Mouse (Mus musculus): ENCODE results near the gene Sox3. TPM values are rescaled to one million over a fixed set of nuclear protein-coding genes. Genes with fewer than 3 reads are reported as not detected.

Gene Sox3
- 0.82 and 1.5 TPM in 2 replicates for polyA plus RNA-seq (2016; fragmentation: Nextera tagmentation; extraction: Ambion mirVana)

DNA sequence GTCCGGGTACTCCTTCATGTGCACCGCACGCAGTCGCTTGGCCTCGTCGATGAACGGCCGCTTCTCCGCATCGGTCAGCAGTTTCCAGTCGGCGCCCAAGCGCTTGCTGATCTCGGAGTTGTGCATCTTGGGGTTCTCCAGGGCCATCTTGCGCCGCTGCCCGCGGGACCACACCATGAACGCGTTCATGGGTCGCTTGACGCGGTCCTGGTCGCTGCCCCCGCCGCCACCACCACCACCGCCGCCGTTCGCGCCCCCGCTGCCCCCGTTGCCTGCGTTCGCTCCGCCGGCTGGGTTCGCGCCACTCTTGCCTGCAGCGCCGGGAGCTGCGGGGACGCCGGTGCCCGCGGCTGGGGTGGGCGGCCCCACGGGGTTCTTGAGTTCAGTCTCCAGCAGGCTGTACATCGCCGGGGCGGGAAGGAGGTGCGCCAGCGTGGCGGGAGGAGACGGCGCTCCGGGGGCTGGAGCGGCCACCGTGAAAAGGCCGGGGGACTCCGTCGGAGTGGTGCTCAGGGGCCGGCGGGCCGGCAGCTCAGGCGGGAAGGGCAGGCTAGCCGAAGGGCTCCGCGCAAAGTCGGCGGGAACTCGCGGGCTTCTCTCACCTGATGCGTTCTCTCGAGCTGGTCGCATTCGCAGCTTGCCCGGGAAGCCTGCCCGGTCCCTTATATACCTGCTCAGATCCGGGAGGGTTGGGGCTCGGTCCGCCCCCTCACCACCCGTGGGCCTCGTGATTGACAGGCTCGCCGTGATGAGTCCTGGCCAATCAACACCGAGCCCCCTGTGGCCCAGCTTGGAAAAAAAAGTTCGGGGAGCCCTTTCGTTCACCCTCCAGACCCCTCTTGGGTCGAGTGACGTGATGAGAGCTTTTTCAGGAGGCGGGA lies at the start of gene Sox3:
TSS of gene Sox3 (minus strand) at position 630 of the 881 bp plus-strand sequence.
- peaks cover 98% of the 10 kb centered on the region for H3K27me3 ChIP-seq (replicated peaks; ENCODE audit: low read depth, poor library complexity, severe bottlenecking)
- no peaks in the 10 kb centered on the region for H3K36me3 ChIP-seq (replicated peaks)
- H3K9me3 ChIP-seq: peaks cover 11% of the 10 kb centered on the region; the same call in 1 of the 2 replicates
- peak; percentile 68 for DNase-seq (ENCODE audit: low spot score)
- peak within 1 kb of the TSS; percentile 60 for H3K4me3 ChIP-seq
- peak within 1 kb of the TSS; percentile 77 for H3K27ac ChIP-seq (replicated peaks)
- peaks cover 9% of the 10 kb centered on the region; the same call in 1 of the 2 replicates for H3K4me1 ChIP-seq
- WGBS: 18% methylated on average over 90 of the region's 92 CpGs

DNA sequence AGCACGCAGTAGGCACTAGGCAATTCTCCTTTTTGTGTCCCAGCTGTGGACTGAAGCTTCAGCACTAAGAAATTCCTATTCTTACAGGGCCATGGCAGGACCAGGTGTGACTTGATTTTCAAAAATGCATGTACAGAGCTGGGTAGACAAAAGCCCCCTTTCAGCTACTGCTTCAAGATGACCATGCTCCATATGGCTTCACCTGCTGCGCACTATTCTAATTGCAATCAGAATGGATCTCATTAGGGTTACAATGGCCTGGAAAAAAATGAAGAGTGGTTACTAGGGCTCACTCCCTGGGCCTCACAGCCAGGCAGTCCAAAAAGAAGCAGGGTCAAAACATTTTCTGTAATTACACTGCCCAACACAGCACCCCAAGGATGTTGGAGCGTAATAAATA lies 47.0 kb upstream of the Sox3 start:
- Histone ChIP-seq H3K27ac (replicated peaks) (no peak overlapping the region), H3K27me3 (replicated peaks; ENCODE audit: low read depth, poor library complexity, severe bottlenecking) (no peaks in the 10 kb centered on the region), H3K9me3 (no peaks in the 10 kb centered on the region), H3K4me3 (no peak overlapping the region), H3K36me3 (replicated peaks) (no peaks in the 10 kb centered on the region), H3K4me1 (no peaks in the 10 kb centered on the region)
- 86% methylated on average over 3 of the region's 3 CpGs for WGBS
- no peak for DNase-seq (ENCODE audit: low spot score)

DNA sequence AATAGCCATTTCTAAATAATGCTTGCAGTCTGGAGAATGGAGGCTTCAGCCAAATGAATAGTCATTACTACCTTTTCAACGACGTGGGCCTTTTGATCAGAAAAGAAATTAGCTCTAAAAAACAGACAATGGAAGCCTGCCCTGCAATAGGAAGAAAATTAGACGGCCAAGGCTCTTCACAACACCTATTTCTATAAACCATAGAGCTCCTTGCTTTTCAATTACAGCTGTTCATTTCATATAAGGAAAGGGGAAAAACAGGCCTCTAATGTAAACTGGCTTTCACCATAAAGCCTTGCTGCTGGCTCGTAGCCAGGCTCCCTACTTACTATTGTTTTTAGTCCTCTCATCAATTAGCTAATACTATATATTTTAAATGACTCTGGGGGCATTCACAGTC lies 6.3 kb upstream of the Sox3 start:
- Histone ChIP-seq H3K9me3 (no peaks in the 10 kb centered on the region), H3K27me3 (replicated peaks; ENCODE audit: low read depth, poor library complexity, severe bottlenecking) (peaks cover 74% of the 10 kb centered on the region), H3K36me3 (replicated peaks) (no peaks in the 10 kb centered on the region), H3K4me3 (no peak overlapping the region), H3K4me1 (peaks cover 7% of the 10 kb centered on the region; the same call in 1 of the 2 replicates), H3K27ac (replicated peaks) (no peak overlapping the region)
- DNase-seq (ENCODE audit: low spot score): no peak
- WGBS: 37% methylated on average over 4 of the region's 4 CpGs

DNA sequence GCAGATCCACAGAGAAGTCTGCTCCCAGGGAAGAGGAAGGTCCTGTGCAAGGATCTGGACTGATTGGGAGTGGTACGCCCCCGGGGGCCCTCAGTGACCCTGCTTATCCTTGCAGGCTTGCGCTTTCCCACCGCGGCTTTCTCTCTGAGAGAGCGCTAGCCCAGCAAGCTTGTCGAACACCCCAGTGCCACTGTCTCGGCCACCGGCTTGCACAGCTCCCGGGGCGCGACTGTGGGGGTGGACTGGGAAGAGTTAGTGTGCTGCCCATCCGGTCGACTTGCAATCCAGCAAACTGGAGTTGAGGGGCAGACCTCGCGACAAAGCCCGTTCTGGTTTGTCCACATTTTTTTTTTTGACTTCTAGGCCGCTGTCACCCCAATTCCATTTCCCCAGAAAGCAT lies 5.4 kb upstream of the Sox3 start:
- H3K27me3 ChIP-seq (replicated peaks; ENCODE audit: low read depth, poor library complexity, severe bottlenecking): peaks cover 83% of the 10 kb centered on the region
- peak; percentile 46 for DNase-seq (ENCODE audit: low spot score)
- H3K9me3 ChIP-seq: peaks cover 5% of the 10 kb centered on the region; the same call in 1 of the 2 replicates
- H3K27ac ChIP-seq (replicated peaks): no peak overlapping the region
- peak overlapping the region; percentile 30 for H3K4me3 ChIP-seq
- no peaks in the 10 kb centered on the region for H3K36me3 ChIP-seq (replicated peaks)
- peaks cover 7% of the 10 kb centered on the region; the same call in 1 of the 2 replicates for H3K4me1 ChIP-seq
- WGBS: 21% methylated on average over 18 of the region's 18 CpGs

DNA sequence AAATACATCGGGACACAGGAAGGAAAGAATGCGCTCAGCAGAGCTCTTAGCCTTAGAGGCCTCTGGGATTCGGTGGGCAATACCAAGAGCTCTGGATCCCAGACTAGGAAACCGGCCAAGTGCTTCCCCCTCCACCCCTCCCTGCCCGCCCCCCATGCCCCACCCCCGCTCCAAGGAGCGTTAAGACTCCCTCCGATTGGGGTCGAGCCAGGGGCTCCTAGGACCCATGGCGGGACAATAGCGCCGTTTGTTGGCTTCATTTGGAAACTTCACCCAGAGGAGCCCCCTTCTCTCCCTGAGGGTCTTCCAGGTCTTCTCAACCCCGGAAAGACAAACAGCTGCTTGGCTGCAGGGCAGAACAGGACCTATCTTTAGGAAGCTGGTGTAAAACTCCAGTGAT lies 3.1 kb upstream of the Sox3 start:
- no peak overlapping the region for H3K27ac ChIP-seq (replicated peaks)

DNA sequence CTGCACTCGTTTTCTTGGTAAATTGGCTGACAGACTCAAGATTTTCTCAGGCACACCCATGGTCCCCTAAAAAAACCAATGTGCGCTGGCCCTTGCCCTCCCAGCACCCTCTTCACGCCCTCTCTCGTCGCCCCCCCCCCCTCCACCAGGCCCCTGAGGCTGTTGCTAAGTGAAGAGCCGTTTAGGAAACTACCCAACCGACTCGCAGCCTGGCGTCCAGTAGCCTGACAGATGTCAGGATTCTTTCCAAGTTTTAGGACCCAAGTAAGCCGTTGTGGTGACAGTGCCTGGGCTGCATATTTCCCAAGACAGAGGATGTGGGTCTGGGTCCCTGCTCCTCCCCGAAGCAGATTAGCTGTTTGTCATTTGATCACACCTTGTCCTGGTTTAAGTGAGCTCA lies 2.2 kb upstream of the Sox3 start:
- WGBS: 21% methylated on average over 11 of the region's 11 CpGs
- Histone ChIP-seq H3K27ac (replicated peaks) (no peak overlapping the region), H3K27me3 (replicated peaks; ENCODE audit: low read depth, poor library complexity, severe bottlenecking) (peaks cover 97% of the 10 kb centered on the region), H3K36me3 (replicated peaks) (no peaks in the 10 kb centered on the region), H3K9me3 (peaks cover 11% of the 10 kb centered on the region; the same call in 1 of the 2 replicates), H3K4me1 (peaks cover 9% of the 10 kb centered on the region; the same call in 1 of the 2 replicates), H3K4me3 (peak overlapping the region; percentile 60)
- DNase-seq (ENCODE audit: low spot score): peak; percentile 11

More for the DNA sequence above, 3.1 kb upstream of the Sox3 start:
- peak; percentile 18 for DNase-seq (ENCODE audit: low spot score)
- peaks cover 11% of the 10 kb centered on the region; the same call in 1 of the 2 replicates for H3K9me3 ChIP-seq
- WGBS: 10% methylated on average over 13 of the region's 13 CpGs
- H3K36me3 ChIP-seq (replicated peaks): no peaks in the 10 kb centered on the region
- peaks cover 97% of the 10 kb centered on the region for H3K27me3 ChIP-seq (replicated peaks; ENCODE audit: low read depth, poor library complexity, severe bottlenecking)
- H3K4me1 ChIP-seq: peaks cover 9% of the 10 kb centered on the region; the same call in 1 of the 2 replicates
- 0 out of 2 replicates have a peak overlapping the region, but pooled peaks have one; percentile 60 for H3K4me3 ChIP-seq

DNA sequence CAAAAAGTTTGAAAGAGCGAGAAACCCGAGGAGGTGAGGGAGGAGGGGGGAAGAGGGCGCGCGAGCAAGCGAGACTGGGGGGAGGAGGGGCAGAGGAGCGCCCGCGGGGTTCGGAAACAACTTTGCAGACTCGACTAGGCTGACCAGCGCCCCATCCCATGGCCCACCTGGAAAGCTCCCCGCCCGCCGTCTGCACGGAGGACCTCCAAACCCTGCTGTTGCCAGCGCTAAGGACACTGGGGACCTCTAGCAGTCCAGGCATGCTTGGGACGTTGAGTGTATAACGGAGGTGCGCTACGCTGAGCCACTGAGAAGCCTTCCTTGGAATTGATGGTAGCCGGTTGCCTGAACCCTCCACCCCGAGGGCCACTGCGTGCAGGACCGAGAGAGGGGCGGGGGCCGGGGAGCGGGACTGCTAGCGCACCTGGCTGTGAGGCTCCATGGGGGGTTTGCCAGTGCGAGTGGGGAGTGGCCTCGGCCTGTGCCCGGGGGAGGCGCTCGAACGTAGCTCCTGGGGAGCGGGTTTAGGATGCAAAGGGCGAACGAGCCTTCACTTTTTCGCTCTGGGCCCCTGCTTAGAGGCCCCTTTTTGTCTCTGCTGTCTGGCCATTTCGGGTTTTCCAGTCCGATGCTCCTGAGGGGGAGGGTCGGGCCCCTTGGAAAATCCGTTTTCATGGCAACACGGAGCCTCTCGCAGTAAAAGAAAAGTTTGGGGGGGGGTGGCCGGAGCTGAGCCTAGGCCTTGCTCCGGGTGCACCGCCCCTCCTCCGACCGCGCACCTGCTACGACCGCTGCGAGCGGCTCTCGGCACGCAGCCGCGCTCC lies 702 bp upstream of the Sox3 start:
- peak overlapping the region; percentile 60 for H3K4me3 ChIP-seq
- H3K27ac ChIP-seq (replicated peaks): peak overlapping the region; percentile 63
- 25% methylated on average over 59 of the region's 59 CpGs for WGBS
- peak; percentile 39 for DNase-seq (ENCODE audit: low spot score)
- no peaks in the 10 kb centered on the region for H3K36me3 ChIP-seq (replicated peaks)
- peaks cover 9% of the 10 kb centered on the region; the same call in 1 of the 2 replicates for H3K4me1 ChIP-seq
- H3K9me3 ChIP-seq: peaks cover 11% of the 10 kb centered on the region; the same call in 1 of the 2 replicates
- peaks cover 98% of the 10 kb centered on the region for H3K27me3 ChIP-seq (replicated peaks; ENCODE audit: low read depth, poor library complexity, severe bottlenecking)

DNA sequence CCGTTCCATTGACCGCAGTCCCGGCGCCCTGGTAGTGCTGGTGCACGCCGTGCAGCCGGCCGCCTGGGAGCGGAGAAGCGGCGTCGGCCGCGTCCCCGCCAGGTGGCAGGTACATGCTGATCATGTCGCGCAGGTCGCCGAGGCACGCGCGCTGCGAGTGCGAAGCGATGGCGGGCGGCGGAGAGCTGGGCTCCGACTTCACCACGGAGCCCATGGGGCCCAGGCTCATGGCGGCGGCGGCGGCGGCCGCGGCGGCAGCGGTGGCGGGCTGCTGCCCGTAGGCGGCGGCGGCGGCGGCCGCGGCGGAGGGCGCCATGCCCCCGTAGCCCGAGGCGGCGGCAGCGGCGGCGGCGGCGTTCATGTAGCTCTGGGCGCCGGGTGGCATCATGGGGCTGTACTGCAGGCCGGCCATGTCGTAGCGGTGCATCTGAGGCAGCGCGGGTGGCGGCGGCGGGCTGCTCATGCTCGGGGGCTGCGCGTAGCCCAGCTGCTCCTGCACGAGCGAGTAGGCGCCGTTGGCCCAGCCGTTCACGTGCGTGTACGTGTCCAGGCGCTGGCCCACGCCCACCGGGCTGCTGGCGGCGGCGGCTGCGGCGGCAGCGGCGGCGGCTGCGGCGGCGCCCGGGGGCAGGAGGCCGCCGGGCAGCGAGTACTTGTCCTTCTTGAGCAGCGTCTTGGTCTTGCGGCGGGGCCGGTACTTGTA lies 981 bp downstream of the Sox3 start:
- Histone ChIP-seq H3K27ac (replicated peaks) (peak overlapping the region; percentile 77), H3K4me1 (peaks cover 9% of the 10 kb centered on the region; the same call in 1 of the 2 replicates), H3K27me3 (replicated peaks; ENCODE audit: low read depth, poor library complexity, severe bottlenecking) (peaks cover 98% of the 10 kb centered on the region), H3K9me3 (peaks cover 11% of the 10 kb centered on the region; the same call in 1 of the 2 replicates), H3K36me3 (replicated peaks) (no peaks in the 10 kb centered on the region), H3K4me3 (peak overlapping the region; percentile 60)
- peak; percentile 64 for DNase-seq (ENCODE audit: low spot score)
- WGBS: 31% methylated on average over 98 of the region's 102 CpGs

DNA sequence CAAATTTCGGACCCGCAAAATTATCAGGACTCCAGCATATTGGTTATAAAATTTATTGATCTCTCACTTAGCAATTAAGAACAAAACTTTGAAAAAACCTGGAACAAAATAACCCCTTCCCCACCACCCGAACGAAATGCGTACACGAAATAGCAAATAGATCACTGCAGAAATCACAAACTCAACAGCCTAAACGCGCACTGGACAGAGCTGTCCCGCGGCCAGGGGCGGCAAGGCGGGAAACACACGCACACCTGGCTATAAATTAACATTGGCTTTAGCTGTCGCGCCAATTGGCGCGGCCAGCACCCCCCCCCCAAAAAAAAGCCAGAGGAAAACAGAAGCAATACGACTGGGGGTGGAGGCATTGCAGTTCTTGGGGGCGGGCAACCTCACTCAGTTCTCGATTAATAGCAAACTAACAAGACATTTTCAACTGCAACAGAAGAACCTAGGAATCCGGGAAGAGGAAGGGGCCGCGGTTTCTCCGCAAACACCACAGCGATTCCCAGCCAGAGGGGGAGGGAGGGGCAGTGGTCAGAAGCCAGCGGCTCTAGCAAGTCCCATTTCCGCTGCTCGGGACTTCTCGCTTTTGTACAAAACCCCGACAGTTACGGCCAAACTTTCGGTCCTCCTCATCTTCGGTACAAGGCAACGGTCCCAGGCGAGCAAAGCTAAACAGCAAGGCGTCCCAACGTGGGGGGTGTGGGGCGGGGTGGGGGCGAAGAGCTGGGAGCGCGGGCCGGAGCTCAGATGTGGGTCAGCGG lies 1.7 kb downstream of the Sox3 start:
- peak; percentile 57 for DNase-seq (ENCODE audit: low spot score)
- H3K9me3 ChIP-seq: peaks cover 11% of the 10 kb centered on the region; the same call in 1 of the 2 replicates
- peak overlapping the region; percentile 77 for H3K27ac ChIP-seq (replicated peaks)
- WGBS: 18% methylated on average over 43 of the region's 43 CpGs
- H3K36me3 ChIP-seq (replicated peaks): no peaks in the 10 kb centered on the region
- peaks cover 97% of the 10 kb centered on the region for H3K27me3 ChIP-seq (replicated peaks; ENCODE audit: low read depth, poor library complexity, severe bottlenecking)
- peak overlapping the region; percentile 60 for H3K4me3 ChIP-seq
- peaks cover 8% of the 10 kb centered on the region; the same call in 1 of the 2 replicates for H3K4me1 ChIP-seq

DNA sequence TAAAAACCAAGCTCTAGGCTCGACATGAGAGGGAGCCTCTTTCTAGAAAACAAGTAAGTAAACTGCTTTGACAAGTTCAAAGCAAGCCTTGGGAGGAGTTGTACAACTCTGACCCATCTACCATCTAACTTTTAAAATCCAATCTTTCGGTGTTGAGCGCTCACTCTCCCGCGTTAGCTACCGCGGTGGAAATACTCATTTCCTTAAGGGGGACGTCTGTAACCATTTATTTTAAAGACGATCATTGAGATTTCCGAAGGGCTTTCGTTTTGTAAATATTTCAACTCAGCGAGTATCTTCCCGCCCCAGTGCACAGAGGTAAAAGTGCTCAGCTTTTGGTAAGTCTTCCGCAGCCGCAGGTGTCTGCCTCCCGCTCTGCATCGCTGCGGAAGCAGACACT lies 2.6 kb downstream of the Sox3 start:
- 24% methylated on average over 18 of the region's 18 CpGs for WGBS
- no peaks in the 10 kb centered on the region for H3K36me3 ChIP-seq (replicated peaks)
- H3K9me3 ChIP-seq: peaks cover 11% of the 10 kb centered on the region; the same call in 1 of the 2 replicates
- peak overlapping the region; percentile 60 for H3K4me3 ChIP-seq
- 0 out of 2 replicates have a peak overlapping the region, but pooled peaks have one; percentile 30 for H3K27ac ChIP-seq (replicated peaks)
- peak; percentile 8 for DNase-seq (ENCODE audit: low spot score)
- peaks cover 89% of the 10 kb centered on the region for H3K27me3 ChIP-seq (replicated peaks; ENCODE audit: low read depth, poor library complexity, severe bottlenecking)
- 0 out of 2 replicates have a peak, but pooled peaks cover 2% of the 10 kb centered on the region for H3K4me1 ChIP-seq

DNA sequence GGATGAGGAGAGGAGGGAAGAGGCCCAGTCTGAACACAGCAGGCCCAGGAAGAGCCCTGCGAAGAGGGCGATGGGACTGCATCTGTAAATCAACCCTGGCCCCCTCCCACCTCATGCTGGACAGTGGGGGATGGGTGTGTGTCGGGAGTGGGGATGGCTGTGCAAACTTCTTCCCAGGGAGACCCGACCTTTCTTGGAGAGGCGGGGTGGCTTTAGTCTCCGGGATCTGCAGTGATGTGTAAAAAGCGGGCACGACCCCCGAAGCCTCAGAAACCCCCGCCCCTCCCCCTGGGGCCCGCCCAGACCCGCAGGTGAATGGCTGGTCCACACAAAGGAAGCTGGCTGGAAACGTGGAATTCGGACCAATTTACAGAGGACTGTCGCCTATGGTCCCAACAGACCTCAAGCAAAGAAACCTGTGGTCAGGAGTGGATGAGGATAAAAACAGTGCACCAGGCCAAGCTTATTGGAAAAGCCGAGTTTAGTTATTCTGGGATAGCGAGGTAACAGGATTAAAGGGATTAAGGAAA lies 3.2 kb downstream of the Sox3 start:
- 17% methylated on average over 17 of the region's 17 CpGs for WGBS
- peaks cover 11% of the 10 kb centered on the region; the same call in 1 of the 2 replicates for H3K9me3 ChIP-seq
- H3K27me3 ChIP-seq (replicated peaks; ENCODE audit: low read depth, poor library complexity, severe bottlenecking): peaks cover 82% of the 10 kb centered on the region
- no peak overlapping the region for H3K27ac ChIP-seq (replicated peaks)
- 0 out of 2 replicates have a peak, but pooled peaks cover 2% of the 10 kb centered on the region for H3K4me1 ChIP-seq
- H3K4me3 ChIP-seq: peak overlapping the region; percentile 60
- DNase-seq (ENCODE audit: low spot score): peak; percentile 43
- no peaks in the 10 kb centered on the region for H3K36me3 ChIP-seq (replicated peaks)
